Mouse (Mus musculus) erythroblast, embryonic 14.5 days (primary cell): ENCODE results near the gene Zfp266. TPM values are rescaled to one million over a fixed set of nuclear protein-coding genes. Genes with fewer than 3 reads are reported as not detected.
A peak's percentile ranks its signal among the peaks of the same experiment; 100 is the strongest.

Source experiments
- H3K27me3 ChIP-seq: 2 replicates; pipeline ENCODE4 v1.6.1; 2012; ENCODE audit warnings: inconsistent platforms; ENCODE audit not compliant: control insufficient read depth
- H3K36me3 ChIP-seq: 2 replicates; pipeline ENCODE4 v1.6.1; 2012; ENCODE audit warnings: mild to moderate bottlenecking, inconsistent platforms; ENCODE audit not compliant: control insufficient read depth
- H3K4me1 ChIP-seq: 2 replicates; pipeline ENCODE4 v1.6.1; 2012; ENCODE audit warnings: inconsistent platforms; ENCODE audit not compliant: control insufficient read depth
- H3K4me3 ChIP-seq: replicated peaks from 2 replicates; pipeline ENCODE3; 2012; ENCODE audit warnings: moderate library complexity, mild to moderate bottlenecking, inconsistent platforms
- H3K9me3 ChIP-seq: 2 replicates; pipeline ENCODE4 v1.6.1; 2012; ENCODE audit warnings: low read length, inconsistent platforms, mixed read lengths; ENCODE audit not compliant: control insufficient read depth
- GATA1 ChIP-seq: IDR thresholded peaks from 2 replicates; pipeline ENCODE4 v1.6.1; 2012; ENCODE audit warnings: low read length, inconsistent platforms, mixed read lengths
- TAL1 ChIP-seq: IDR thresholded peaks from 3 replicates; pipeline ENCODE4 v1.6.1; 2012; ENCODE audit warnings: low read length, inconsistent platforms, mixed read lengths
- polyA plus RNA-seq: library from polyadenylated mRNA; stranded (reverse); fragments of >175 nt; gene quantifications from 2 replicates; pipeline ENCODE4 v1.2.3, GENCODE M21; 2012

The Zfp266 gene
- polyA plus RNA-seq, 1 experiment = 0.04 TPM

GRCm38 (mm10) chr9:20534326-20534926 lies 13.2 kb upstream of the Zfp266 start:
- H3K4me1 ChIP-seq = no peaks in the 10 kb centered on the region
- TF ChIP-seq GATA1 (no peak), TAL1 (no peak)
- H3K36me3 ChIP-seq = no peaks in the 10 kb centered on the region
- peaks cover 15% of the 10 kb centered on the region; the same call in 1 of the 2 replicates for H3K27me3 ChIP-seq
- H3K4me3 ChIP-seq = no peak overlapping the region
- no peaks in the 10 kb centered on the region for H3K9me3 ChIP-seq

GRCm38 (mm10) chr9:20520531-20521210 lies 546 bp downstream of the Zfp266 start:
- Histone ChIP-seq H3K4me1 (peaks cover 28% of the 10 kb centered on the region), H3K36me3 (peaks cover 27% of the 10 kb centered on the region), H3K4me3 (peak overlapping the region; percentile 93), H3K27me3 (peaks cover 2% of the 10 kb centered on the region; the same call in 1 of the 2 replicates), H3K9me3 (no peaks in the 10 kb centered on the region)
- TF ChIP-seq GATA1 = no peak
- no peak for TF ChIP-seq TAL1

DNA sequence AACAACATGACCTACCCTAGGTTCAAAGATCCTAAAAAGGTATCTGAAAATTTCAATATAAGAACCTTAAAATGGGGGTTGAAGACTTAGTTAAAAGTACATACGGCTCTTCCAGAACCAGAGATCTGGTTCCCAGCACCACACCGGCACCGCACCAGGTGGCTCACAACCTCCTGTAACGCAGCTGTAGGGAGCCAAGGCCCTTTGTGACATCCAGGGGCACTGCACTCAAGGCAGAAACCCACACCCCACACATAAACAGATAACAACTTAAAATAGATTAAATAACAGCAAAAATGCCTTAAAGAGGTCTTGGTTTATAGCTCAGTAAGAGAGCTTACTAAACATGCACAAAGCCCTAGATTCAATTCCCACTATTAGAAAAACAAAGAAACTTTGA lies 1.3 kb downstream of the Zfp266 start:
- peaks cover 31% of the 10 kb centered on the region for H3K4me1 ChIP-seq
- peaks cover under 1% of the 10 kb centered on the region; the same call in 1 of the 2 replicates for H3K27me3 ChIP-seq

GRCm38 (mm10) chr9:20518708-20519107 lies 2.5 kb downstream of the Zfp266 start:
- Histone ChIP-seq H3K4me1 (peaks cover 44% of the 10 kb centered on the region), H3K36me3 (peaks cover 45% of the 10 kb centered on the region), H3K4me3 (no peak overlapping the region), H3K27me3 (no peaks in the 10 kb centered on the region), H3K9me3 (no peaks in the 10 kb centered on the region)
- TF ChIP-seq GATA1 (no peak), TAL1 (no peak)

More for the DNA sequence above, 1.3 kb downstream of the Zfp266 start:
- TF ChIP-seq GATA1 = no peak
- no peak for TF ChIP-seq TAL1
- peak overlapping the region; percentile 93 for H3K4me3 ChIP-seq
- H3K36me3 ChIP-seq = peaks cover 35% of the 10 kb centered on the region
- H3K9me3 ChIP-seq = no peaks in the 10 kb centered on the region

DNA sequence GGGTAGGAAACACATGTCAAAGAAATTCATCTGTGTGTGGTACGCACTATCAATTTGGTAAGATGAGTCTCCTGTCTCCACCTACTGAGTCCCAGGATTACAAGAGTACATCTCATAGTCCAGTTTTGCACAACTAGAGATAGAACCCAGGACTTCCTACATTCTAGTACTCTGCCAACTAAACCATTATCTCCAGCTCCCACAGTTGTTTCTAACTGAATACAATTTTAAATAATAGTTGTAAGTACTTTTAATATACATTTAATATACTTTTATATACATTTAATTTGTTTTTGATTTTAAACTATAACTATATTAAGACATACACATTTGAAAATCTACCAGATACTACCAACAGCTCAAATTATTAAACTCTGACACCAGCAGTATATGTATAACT lies 3.5 kb downstream of the Zfp266 start:
- TF ChIP-seq TAL1 = no peak
- TF ChIP-seq GATA1 = no peak
- Histone ChIP-seq H3K4me3 (no peak overlapping the region), H3K36me3 (peaks cover 55% of the 10 kb centered on the region), H3K4me1 (peaks cover 52% of the 10 kb centered on the region), H3K27me3 (no peaks in the 10 kb centered on the region), H3K9me3 (no peaks in the 10 kb centered on the region)

GRCm38 (mm10) chr9:20514016-20514415 lies 7.2 kb downstream of the Zfp266 start:
- H3K27me3 ChIP-seq = no peaks in the 10 kb centered on the region
- H3K36me3 ChIP-seq = peaks cover 68% of the 10 kb centered on the region
- H3K9me3 ChIP-seq = no peaks in the 10 kb centered on the region
- TF ChIP-seq TAL1 (no peak), GATA1 (no peak)
- no peak overlapping the region for H3K4me3 ChIP-seq
- H3K4me1 ChIP-seq = peaks cover 59% of the 10 kb centered on the region

DNA sequence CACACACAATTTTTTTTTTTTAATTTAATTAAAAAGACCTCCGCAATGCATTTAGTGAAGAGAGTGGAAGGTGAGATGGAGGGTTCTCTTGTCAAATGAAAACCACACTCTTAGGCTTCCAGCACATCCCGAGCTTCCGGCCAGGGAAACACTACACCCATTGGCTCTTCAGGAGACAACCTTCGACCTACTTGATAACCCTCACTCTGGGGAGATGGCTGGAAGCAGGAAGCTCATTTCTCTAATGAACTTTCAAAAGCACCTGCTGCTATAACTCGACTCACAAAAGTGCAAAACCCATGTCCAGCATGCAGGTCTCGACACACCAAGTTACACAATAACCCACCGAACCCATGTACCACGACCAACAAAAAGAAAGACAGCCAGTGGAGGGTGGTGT lies 8.5 kb downstream of the Zfp266 start:
- Histone ChIP-seq H3K4me1 (peaks cover 55% of the 10 kb centered on the region), H3K27me3 (no peaks in the 10 kb centered on the region), H3K36me3 (peaks cover 59% of the 10 kb centered on the region), H3K4me3 (no peak overlapping the region), H3K9me3 (no peaks in the 10 kb centered on the region)
- TF ChIP-seq TAL1 (no peak), GATA1 (no peak)

DNA sequence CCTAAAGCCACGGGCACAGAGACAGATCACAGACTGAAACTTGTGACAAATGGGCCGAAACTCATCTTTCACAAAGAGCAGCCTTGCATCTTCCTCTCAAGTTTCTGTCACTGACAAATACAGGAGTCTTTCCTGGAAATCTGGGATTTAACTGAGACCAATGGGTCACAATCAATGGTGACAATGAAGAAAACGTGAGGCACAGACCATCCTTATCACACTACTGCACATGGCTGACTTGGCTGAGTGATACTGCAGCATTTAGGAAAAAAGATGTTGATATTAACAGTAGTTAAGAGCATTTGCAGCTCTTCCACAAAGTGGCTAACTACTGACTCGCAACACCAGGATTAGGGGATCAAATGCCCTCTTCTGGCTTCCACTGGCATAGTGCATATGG lies 9.6 kb downstream of the Zfp266 start:
- Histone ChIP-seq H3K4me1 (peaks cover 55% of the 10 kb centered on the region), H3K27me3 (no peaks in the 10 kb centered on the region), H3K36me3 (peaks cover 61% of the 10 kb centered on the region), H3K9me3 (no peaks in the 10 kb centered on the region), H3K4me3 (no peak overlapping the region)
- TF ChIP-seq GATA1 (no peak), TAL1 (no peak)

DNA sequence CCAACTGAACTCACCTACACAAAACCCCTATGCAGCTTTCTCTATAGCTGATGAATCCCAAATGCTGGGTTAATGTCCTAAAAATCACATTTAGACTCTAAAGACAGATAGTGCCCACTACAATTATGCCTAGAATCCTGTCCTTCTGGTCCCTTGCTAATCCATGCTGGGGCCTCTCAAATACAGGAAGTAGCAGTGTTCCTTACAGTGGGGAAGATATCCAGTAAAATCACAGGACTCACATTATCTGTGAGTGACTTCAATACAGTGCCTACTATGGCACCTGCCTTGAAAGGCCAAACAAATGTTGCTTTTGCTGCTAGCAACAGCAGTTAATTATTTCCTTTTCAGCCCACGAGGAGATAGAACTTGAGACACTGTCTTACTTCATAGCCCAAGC lies 10.9 kb downstream of the Zfp266 start:
- H3K27me3 ChIP-seq = no peaks in the 10 kb centered on the region
- no peaks in the 10 kb centered on the region for H3K9me3 ChIP-seq
- H3K4me1 ChIP-seq = peaks cover 54% of the 10 kb centered on the region
- peaks cover 63% of the 10 kb centered on the region for H3K36me3 ChIP-seq
- no peak for TF ChIP-seq GATA1
- TF ChIP-seq TAL1 = no peak
- no peak overlapping the region for H3K4me3 ChIP-seq

GRCm38 (mm10) chr9:20509676-20510075 lies 11.5 kb downstream of the Zfp266 start:
- Histone ChIP-seq H3K36me3 (peaks cover 63% of the 10 kb centered on the region), H3K4me1 (peaks cover 50% of the 10 kb centered on the region), H3K27me3 (no peaks in the 10 kb centered on the region), H3K4me3 (no peak overlapping the region), H3K9me3 (no peaks in the 10 kb centered on the region)
- no peak for TF ChIP-seq TAL1
- no peak for TF ChIP-seq GATA1
